Mouse (Mus musculus) left cerebral cortex, adult 8-10 months (tissue): Measurements from ENCODE around the gene Slc24a2. TPM values are rescaled to one million over a fixed set of nuclear protein-coding genes. Genes with fewer than 3 reads are reported as not detected.
A peak's percentile ranks its signal among the peaks of the same experiment; 100 is the strongest.

Source experiments
- DNase-seq, 2 experiments: peaks; one replicate each; pipeline ENCODE4 v3.0.0; 2022; ENCODE audit warnings: low spot score in 2 of 2
- total RNA-seq, 4 experiments: library from RNA; stranded (reverse); gene quantifications; 2 replicates each; pipeline ENCODE4 v1.2.4; 2022

Slc24a2 gene
- total RNA-seq, 4 experiments from 2014 or later: 276 to 350 (median 321) TPM

GRCm38 (mm10) chr4:86957576-86958411 is 272.5 kb downstream of the Slc24a2 start:
- DNase-seq: peak; percentile 63 to 70

GRCm38 (mm10) chr4:86955448-86955847 is 274.8 kb downstream of the Slc24a2 start:
- no peak for DNase-seq

GRCm38 (mm10) chr4:86953519-86953918 is 276.8 kb downstream of the Slc24a2 start:
- DNase-seq: no peak

GRCm38 (mm10) chr4:86948794-86949193 is 281.5 kb downstream of the Slc24a2 start:
- DNase-seq: no peak

- DNase-seq: no peak
Measured at GRCm38 (mm10) chr4:86943296-86943695, 287.0 kb downstream of the Slc24a2 start.

- DNase-seq: no peak
Measured at GRCm38 (mm10) chr4:86942656-86943055, 287.6 kb downstream of the Slc24a2 start.

- DNase-seq: no peak
Measured at GRCm38 (mm10) chr4:86936706-86937105, 293.6 kb downstream of the Slc24a2 start.

GRCm38 (mm10) chr4:86936217-86936616 is 294.1 kb downstream of the Slc24a2 start:
- no peak for DNase-seq
